Mouse (Mus musculus) kidney, adult 8-10 months (tissue): Measurements from ENCODE around the gene Sept14.
"Not testable (repeated sequence)": the region's sequence is repeated elsewhere in the genome, so short reads cannot be mapped to it uniquely, and the experiment has no call there.

Source experiments
- DNase-seq, 2 experiments: peaks; one replicate each; pipeline ENCODE4 v3.0.0; 2022

The Sept14 gene

DNA sequence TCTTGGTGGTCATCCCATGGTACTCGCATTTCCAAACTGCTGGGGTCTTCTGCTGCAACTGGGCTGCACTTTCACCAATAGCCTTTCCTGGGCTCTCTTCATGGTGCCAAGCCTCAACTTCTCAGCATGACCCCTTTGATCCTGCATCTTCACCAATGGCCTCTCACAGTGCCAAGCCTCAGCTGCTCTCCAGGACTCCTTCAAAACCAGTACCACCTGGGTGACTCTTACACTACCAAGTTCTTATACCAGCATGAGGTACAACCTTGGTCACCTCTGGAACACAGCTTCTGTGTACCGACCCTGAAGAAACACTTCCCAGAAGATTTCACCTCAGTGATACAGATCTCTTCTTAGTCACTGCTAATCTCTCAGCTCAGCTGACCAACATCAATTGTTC lies at the start of gene Sept14:
Gene Sept14, minus strand, starts transcription at position 101 of the 400 bp plus-strand sequence.
- DNase-seq: no peak

GRCm38 (mm10) chr5:129756886-129757285 lies 48.6 kb upstream of the Sept14 start:
- no peak for DNase-seq

- no peak for DNase-seq
Measured at GRCm38 (mm10) chr5:129744050-129744449, 35.7 kb upstream of the Sept14 start.

DNA sequence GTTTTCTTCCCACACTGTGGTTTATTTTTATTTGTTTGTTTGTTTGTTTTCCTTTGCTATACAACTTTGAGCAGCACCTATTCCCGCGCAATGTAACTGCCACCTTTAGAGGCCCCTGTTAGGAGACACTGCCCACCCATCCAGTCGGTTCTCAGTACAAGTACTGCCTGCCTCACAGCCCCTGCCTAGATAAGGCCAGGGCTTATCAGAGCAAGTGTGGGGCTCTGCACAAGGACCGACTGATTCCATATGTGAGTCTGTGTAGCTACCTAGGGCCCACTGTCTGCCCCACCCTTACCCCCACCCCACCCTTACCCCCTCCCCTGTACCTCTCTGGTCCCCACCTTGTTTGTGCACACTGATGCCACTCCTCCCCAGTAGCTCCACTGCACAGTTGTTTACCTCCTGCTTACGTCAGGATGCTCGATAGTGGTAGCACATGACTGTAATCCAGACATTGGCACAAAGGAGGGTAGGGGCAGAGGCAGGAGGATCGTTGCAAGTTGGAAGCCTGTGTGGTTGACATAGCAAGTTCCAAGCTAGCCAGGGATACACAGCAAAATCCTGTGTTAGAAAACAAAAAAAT lies 34.7 kb upstream of the Sept14 start:
- DNase-seq: no peak

GRCm38 (mm10) chr5:129740976-129741375 lies 32.7 kb upstream of the Sept14 start:
- peak in 1 of 2 experiments; percentile 61 for DNase-seq

DNA sequence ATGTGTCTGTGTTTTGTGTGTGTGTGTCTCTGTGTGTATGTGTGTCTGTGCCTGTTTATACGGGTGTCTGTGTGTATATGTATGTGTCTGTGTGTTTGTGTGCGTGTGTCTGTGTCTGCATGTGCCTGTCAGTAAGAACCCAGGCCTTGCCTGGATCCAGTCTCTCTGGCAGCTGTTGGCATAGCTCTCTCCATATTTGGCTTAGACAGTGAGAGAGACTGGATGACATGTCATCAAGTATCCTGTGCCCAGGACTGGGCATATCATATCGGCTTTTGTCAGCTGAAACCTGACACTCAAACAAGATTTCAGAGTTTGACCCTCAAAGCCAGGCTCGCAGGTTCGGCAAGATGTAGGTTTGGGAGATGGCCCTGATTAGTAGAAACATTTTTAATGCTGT lies 22.7 kb upstream of the Sept14 start:
- no peak for DNase-seq

DNA sequence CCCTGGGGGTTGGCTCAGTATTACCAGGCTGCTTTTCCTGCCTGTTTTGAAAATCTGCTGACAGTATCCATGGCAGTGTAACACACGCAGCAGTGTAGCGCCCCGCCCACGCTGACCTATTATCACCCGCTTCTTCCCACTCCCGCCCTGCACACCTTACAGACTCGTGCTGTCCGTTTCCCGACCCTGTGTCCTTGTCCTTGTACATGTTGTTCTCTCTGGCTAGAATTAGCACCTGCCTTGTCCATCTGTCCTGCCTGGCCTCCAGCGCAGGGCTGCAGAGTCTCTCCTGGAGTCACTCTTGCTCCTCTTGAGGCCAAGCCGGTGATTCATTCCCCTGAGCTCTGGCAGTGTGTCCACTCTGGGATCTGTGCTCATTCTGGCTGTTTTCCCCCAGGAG lies 22.0 kb upstream of the Sept14 start:
- peak; percentile 17 to 51 for DNase-seq

DNA sequence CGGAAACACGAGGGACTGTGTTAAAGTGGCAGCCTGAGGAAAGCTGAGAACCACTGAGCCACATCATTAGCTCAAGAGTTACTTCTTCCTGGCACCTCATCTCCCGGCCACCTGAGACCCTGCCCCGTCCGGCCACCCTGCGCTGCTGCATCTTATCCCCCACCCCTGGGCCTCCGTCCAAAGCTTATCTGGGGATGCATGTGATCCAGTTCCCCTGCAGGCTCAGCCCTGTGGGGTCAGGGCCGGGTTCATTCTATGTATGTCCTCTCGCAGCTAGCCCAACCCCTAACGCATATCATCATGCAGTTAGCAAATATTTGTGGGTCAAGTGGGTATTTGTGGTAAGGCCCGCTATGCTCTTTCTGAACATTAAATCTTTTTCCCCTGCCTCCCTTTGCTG lies 21.0 kb upstream of the Sept14 start:
- no peak for DNase-seq

GRCm38 (mm10) chr5:129726784-129727183 lies 18.5 kb upstream of the Sept14 start:
- no peak for DNase-seq

DNA sequence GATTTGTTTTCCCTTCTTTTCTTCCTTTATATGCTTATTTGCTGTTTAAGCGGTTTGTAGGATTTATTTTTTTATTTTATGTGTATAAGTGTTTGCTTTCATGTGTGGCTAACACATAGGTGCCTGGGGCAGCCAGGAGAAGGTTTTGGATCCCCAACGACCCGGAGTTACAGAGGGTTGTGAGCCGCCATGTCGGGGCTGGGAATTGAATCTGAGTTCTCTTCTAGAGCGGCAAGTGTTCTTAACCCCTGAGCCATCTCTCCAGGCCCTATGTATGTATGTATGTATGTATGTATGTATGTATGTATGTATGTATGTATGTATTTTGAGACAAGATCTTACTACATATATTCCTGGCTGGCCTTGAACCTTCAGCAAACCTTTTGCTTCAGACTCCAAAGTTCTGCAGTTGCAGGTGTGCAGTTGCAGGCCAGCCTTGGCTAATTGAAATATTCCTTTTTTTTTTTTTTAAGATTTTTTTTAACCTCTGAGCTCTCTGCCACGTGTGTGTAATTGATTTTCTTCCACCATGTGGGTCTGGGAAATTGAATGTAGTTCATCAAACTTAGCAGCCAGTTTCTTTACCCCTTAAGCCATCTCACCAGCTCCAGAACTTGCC lies 17.6 kb upstream of the Sept14 start:
- DNase-seq: peak in 1 of 2 experiments; percentile 22

DNA sequence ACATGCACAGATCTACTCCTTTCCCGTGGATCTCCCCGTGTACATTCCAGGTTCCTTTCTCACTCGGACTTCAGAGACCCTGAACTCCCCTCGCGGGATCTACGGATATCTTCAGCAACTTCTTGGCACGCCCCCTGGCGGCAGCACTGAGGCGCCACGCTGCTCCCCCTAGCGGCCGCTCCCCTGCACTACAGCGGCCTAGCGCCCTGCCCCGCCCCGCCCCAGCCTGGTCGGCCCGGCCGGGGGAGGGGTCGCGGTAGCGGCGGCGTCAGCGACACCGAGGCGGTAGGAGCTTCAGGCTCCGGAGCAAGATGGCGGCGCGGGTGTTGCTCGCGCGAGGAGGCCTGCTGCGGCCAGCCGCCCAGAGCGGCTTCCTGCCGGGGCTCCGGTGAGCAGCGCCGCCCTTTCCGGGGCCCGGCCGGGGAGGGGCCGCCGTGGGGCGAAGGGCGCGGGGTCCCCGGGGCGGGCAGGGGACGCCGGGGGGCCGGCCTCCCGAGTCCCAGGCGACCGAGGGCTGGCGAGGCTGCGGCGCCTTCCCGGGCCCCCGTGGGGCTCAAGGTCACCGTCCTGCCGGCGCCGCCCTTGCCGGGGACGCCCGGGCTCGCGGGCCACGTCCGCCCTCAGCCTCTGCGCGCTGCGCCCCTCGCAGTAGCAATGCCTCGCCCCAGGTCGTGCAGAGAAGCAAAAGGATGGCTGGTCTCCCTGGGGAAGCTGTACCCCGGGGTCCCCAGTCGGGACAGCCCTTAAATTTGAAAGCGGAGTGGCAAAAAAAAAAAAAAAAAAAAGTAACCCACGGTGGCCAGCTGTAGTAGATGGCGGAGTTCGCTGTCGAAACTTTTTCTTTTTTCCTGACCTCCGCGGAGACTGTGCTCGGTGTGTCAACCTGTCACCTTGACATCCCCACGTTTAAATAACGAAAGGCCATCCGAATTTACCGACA lies 16.8 kb upstream of the Sept14 start, which contains the start of gene Nipsnap2:
Gene Nipsnap2, plus strand, starts transcription at position 230 of the 940 bp plus-strand sequence.
- peak; percentile 91 to 92 for DNase-seq

DNA sequence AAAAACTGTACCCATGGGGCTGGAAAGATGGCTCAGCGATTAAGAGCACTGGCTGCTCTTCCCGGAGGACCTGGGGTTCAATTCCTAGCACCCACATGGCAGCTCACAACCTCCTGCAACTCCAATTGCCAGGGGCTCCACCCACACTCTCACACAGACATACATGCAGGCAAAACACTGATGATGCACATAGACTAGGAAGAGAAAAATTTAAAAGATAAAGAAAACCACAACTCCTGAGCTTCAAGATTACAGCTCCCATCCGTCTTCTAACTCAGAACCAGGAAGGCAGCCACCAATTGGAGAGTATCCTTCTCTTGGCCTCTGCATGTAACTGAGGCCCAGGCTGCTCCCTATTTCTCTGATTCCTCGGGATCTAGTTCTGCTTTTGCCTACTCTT lies 16.0 kb upstream of the Sept14 start:
- DNase-seq: no peak

DNA sequence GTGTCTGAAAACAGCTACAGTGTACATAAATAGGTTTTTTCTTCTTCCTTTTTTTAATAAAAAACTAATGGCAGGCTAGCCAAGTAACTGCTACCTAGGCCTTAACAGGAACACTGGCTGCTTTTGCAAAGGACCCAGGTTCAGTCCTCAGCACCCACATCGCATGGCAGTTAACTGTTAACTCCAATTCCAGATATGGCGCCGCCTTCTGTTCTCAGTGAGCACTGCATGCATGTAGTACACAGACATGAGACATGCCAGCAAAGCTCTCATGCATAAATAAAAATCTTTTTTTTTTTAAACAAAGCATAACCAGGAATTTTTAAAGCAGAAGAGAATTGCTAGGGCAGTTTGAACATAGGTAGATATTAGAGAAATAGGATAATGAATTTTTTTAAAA lies 11.9 kb upstream of the Sept14 start:
- DNase-seq: no peak

DNA sequence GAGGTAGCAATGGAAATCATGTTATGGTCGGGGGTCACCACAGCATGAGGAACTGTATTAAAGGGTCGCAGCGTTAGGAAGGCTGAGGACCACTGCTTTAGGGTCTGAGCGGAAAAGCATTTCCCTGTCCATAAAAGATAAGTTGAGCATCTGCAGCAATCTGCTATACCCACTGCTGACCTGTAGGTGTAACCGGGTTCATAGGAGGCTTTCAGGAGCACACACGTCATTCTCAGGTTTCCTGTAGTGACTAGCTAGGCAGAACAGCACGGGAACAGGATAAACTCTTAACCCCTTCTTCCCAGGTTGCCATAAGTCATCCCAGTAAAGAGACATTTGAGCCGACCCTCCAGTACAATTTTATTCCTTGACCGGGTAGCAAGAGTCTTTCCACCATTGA lies 8.7 kb upstream of the Sept14 start:
- no peak for DNase-seq

DNA sequence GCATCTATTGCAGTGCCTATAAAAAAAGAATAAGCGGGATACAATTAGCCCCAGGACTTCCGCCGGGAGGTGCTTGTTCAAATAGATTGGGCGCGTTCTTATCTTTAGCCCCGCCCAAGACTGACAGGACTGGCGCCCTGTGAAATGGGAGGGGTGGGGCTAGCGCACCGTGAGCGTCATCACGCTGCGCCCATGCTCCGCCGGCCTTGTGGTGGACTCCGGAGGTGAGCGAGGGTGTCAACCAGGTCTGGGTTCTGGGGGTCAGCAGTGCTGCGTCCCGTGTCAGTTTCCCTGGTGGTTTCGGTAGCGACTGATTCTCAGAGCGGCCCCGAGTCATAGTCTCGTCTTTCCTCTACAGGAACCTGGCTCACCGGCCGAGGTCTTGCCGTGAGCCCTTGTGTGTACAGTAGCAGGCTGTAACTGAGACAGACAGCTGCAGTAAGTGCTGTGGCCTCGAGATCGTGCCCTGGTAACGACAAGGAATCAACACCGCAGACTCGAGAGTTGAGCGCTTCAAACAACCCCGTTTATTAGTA lies 7.1 kb upstream of the Sept14 start, which contains the start of gene Mrps17:
Gene Mrps17, plus strand, starts transcription at position 172 of the 536 bp plus-strand sequence.
- DNase-seq: peak; percentile 94 to 95

GRCm38 (mm10) chr5:129703368-129703767 lies 4.9 kb downstream of the Sept14 start:
- peak in 1 of 2 experiments; percentile 24 for DNase-seq

DNA sequence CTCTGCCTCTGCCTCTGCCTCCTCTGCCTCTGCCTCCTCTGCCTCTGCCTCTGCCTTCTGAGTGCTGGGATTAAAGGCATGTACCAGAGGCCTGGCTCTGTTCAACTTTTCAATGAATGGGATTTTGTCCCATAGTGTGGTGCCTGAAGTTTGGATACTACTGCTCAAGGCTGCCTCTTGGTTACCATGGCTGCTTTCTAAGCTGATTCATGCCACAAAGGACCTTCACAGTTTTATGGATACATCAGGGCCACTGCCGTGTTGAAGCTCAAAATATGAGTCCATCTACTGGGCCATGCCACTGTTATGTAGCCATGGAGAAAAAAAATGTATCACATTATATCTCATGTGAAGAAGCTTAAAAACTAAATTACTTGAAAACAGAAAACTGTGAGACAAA lies 6.6 kb downstream of the Sept14 start:
- DNase-seq: no peak

DNA sequence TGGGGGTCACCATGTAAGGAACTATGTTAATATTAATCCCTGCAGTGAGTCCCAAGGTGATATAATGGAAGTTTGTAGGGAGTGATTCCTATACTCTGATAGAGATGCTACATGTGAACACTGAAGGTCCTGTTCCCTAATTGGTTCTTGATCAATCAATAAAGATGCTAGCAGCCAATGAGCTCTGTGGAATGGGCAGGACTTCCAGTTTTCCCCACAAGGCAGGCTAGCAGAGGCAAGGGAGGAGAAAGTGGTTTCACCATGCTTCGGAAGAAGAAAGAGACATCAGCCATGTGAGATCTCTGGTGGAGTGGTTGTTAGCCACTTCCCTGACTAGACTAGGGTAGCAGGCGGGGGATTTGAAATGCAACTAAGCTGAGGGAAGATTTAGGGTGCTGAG lies 7.8 kb downstream of the Sept14 start:
- no peak for DNase-seq

DNA sequence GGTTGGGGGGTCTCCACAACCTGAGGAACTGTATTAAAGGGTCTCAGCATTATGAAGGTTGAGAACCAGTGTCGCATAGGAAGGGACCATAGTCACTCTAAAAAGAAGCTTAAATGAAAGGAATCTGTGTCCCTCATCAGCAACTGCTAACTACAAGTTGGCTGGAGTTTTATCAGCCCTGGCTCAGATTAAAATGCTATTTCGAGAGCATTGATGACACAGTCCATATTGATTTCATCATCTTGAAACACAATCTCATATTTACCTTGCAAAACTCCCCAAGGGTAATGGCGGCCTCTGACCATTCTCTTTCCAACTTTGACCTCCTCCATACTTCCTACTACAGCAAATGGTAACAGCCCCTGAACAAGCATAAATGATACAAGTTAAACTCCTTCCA lies 17.8 kb downstream of the Sept14 start:
- DNase-seq: no peak

GRCm38 (mm10) chr5:129687621-129688020 lies 20.7 kb downstream of the Sept14 start:
- peak; percentile 24 to 42 for DNase-seq

GRCm38 (mm10) chr5:129685141-129685540 lies 23.2 kb downstream of the Sept14 start:
- not testable (repeated sequence) for DNase-seq

GRCm38 (mm10) chr5:129670036-129670458 lies 38.3 kb downstream of the Sept14 start, which contains the start of gene Zfp11:
Zfp11 (minus strand) TSS chr5:129670099.
- DNase-seq: peak; percentile 74 to 87

DNA sequence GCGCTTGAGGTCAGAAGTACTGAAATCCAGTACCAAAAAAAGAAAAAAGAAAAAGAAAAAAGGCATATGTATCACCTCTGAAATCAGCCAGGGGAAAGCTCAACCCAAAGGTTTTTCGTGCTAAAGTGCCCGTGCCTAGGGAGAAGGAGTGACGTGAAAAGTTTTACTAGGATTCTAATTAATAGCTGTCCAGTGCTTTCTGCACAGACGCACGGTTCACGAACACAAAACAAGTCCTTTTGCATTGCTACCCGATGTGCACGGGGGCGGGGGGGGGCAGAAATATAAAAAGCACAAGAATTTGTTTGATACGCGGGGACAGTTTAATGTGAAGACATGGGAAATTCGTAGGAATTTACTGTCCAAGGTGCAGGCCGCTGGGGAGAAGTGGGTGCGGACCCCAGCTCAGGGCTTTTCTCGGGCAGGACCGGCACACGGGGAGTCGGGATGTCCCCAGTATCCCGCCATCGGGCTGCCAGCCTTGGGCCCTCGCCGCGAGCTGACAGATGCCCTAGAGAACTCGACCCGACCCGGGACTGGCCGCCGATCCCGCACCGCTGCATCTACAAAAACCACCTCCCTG lies 38.8 kb downstream of the Sept14 start:
- DNase-seq: peak in 1 of 2 experiments; percentile 9
